Mouse (Mus musculus): ENCODE measurements around the gene Tmem169. TPM values are rescaled to one million over a fixed set of nuclear protein-coding genes. Genes with fewer than 3 reads are reported as not detected.
A peak's percentile ranks its signal among the peaks of the same experiment; 100 is the strongest.
"Not testable (repeated sequence)": the region's sequence is repeated elsewhere in the genome, so short reads cannot be mapped to it uniquely, and the experiment has no call there.

The Tmem169 gene
- not detected for total RNA-seq (2021)
- long read RNA-seq, experiment 1 = 0 reads
- long read RNA-seq, experiment 2 = 0 reads

- intact Hi-C loops (cut with DNase I) = no loop called here
- peak; percentile 91 to 92 for DNase-seq
Observed at GRCm38 (mm10) chr1:72283992-72284485, at the start of gene Tmem169, which contains the start of gene Pecr. Gene Tmem169, plus strand, starts transcription at chr1:72284369. Gene Pecr, minus strand, starts transcription at chr1:72284314.

- peak; percentile 71 to 76 for DNase-seq
- intact Hi-C loops (cut with DNase I) = not testable (repeated sequence)
Observed at GRCm38 (mm10) chr1:72236363-72237006, 47.7 kb upstream of the Tmem169 start.

DNA sequence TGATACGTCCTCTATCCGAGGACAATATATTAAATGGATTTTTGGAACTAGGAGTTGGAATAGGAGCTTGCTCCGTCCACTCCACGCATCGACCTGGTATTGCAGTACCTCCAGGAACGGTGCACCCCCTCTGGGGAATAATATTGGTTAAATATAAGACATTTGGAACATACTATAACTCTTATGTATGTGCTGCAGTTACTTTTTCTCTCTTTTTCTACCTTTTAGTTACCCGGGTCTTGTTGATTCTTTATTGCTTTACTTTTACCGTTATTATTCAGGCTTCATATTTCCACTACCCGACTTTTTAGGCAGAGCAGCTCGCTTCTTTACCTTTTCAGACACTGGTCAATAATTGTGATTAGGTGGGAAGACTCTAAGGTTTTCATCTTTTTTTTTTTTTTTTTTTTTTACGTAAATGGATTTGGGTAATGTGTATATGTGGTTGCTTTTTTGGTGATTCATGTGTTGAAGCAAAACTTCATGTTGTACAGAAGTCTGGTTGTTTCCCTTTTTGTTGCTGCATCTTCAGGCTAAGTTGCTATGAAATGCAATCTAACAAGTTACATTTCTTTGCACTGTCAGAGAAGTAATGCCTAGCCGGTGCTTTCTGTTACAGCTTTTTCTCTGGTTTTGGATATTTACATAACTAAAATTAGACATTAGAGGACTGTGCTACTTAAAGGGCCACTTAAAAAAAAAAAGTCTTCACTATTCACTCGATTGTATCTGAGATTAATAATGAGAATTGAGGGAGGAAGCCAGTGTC is 47.0 kb upstream of the Tmem169 start:
- intact Hi-C loops (cut with DNase I) = no loop called here

GRCm38 (mm10) chr1:72238016-72238580 is 46.1 kb upstream of the Tmem169 start:
- intact Hi-C loops (cut with DNase I) = no loop called here
- no peak for DNase-seq

More for the DNA sequence above, 47.0 kb upstream of the Tmem169 start:
- DNase-seq = no peak

DNA sequence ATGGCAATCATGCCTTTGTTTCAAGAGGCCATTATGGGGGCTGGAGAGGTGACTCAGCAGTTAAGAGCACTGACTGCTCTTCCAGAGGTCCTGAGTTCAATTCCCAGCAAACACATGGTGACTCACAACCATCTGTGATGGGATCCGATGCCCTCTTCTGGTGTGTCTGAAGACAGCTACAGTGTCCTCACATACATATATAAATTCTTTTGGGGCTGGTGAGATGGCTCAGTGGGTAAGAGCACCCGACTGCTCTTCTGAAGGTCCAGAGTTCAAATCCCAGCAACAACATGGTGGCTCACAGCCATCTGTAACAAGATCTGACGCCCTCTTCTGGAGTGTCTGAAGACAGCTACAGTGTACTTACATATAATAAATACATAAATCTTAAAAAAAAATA is 45.1 kb upstream of the Tmem169 start:
- DNase-seq; intact Hi-C loops (cut with DNase I): not testable (repeated sequence)

DNA sequence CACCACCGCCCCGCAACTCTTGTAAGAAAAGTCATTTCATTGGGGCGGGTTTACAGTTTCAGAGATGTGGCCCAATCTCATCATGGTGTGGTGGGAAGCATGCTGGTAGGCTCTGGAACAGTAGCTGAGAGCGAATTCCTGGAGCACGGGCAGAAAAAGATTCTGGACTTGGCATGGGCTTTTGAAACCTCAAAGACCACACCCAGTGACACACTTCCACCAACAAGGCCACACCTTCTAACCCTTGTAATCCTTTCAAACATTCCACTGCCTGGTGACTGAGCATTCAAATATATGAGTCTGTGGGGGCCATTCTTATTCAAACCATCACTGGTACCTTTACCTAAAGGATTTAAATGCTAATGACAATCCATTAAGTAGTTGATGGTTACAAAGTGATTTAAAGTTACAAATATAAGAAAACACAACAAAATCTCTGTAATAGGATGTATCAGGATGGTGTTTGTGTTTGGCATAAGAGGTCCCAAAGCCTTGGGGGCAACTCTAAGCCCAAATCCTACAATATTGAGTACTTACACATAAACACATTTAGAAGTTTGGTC is 41.5 kb upstream of the Tmem169 start:
- intact Hi-C loops (cut with DNase I) = no loop called here
- DNase-seq = no peak

GRCm38 (mm10) chr1:72243656-72244316 is 40.4 kb upstream of the Tmem169 start:
- intact Hi-C loops (cut with DNase I) = no loop called here
- DNase-seq = peak; percentile 96

DNA sequence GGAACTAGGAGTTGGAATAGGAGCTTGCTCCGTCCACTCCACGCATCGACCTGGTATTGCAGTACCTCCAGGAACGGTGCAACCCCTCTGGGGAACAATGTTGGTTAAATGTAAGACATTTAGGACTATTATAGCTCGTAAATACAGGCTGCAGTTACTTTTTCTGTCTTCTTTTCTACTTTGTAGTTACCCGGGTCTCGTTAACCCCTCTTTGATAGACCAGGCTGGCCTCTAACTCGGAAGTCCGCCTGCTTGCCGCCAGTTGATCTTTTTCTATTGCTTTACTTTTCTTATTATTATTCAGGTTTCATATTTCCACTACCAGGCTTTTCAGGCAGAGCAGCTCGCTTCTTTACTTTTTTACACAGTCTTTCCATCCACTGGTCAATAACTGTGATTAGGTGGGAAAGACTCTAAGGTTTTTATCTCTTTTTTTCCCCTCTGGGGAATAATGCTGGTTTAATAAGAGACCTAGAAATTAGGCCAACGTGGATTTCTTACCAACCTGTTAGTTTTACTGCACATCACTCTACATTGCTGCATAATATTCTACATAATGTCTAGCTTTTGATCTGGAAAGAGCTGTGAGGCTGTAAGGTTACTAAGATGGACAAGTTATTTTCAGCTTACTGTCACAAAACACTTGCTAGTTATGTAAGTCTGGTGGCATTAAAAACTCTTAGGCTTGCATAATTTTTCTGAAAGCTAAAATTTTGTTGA is 39.7 kb upstream of the Tmem169 start:
- DNase-seq = no peak
- intact Hi-C loops (cut with DNase I) = no loop called here

DNA sequence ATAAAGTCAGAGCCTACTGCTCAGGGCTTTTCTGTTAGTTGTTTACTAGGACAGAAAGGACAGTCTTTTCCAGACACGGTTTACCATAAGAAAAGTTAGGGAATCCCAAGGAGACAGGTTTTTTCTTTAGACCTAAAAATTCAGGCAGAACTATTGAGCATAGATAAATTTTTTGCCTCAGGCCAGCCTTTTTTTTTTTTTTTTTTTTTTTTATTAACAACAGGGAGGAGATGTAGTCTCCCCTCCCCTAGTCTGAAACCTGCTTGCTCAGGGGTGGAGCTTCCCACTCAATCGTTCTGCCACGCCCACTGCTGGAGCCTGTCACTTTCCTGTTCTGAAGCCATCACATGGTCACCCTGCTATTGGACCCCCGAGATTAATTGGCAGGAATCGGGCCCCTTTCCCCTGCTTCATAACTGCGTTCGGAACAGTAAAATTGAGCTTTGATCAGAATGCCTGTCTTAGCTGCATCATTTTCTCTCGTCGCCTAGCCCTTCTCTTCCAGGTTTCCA is 35.9 kb upstream of the Tmem169 start:
- intact Hi-C loops (cut with DNase I); DNase-seq: not testable (repeated sequence)

GRCm38 (mm10) chr1:72251806-72252205 is 32.4 kb upstream of the Tmem169 start:
- intact Hi-C loops (cut with DNase I) = no loop called here
- no peak for DNase-seq

- intact Hi-C loops (cut with DNase I) = no loop called here
- DNase-seq = no peak
Observed at GRCm38 (mm10) chr1:72253881-72254491, 30.2 kb upstream of the Tmem169 start.

GRCm38 (mm10) chr1:72254545-72255061 is 29.6 kb upstream of the Tmem169 start:
- intact Hi-C loops (cut with DNase I) = no loop called here
- DNase-seq = peak; percentile 83 to 88

DNA sequence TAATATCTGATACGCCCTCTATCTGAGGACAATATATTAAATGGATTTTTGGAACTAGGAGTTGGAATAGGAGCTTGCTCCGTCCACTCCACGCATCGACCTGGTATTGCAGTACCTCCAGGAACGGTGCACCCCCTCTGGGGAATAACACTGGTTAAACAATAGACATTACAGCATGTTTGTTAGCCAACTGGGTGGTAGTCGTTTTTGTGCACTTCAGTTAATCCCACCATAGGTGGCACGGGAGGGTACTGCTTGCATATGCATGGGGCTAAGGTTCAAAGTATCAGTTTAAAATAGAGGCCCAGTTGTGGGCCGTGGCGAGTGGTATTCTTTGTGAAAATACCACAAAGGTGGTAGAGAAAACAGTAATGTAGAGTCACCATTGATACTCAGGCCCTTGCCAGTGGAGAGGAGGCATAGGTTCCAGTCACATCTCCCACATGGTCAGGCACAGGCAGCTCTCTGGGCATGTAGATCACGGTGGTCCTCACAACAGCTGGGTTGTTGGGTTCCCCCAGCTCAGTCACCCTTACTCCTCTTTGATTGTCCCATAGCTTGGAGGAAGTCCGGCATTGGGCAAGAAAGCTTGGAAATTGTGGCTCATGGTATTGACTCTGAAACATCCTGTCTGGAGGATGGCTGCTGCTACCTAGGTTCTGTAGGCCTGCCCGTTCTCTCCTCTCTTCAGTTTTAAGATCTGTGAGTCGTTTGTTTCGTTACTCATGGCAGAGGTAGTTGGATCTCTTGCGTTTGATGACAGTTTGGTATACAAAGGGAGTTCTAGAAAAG is 28.9 kb upstream of the Tmem169 start:
- no peak for DNase-seq
- intact Hi-C loops (cut with DNase I) = no loop called here

DNA sequence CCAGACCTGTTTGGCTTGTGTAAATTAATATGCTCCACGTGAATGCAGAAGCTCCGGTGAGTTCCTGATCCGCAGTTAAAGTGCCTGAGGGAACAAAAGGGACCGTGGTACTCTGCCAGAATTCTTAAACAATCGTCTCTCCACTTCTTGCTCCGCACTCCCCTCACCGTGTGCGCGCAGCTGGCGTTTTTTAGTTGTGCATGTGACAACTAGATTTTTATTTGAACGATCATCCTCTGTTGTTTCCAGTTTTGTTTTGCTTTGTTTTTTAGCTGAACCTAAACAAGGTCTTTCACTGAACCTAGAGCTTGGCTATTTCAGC is 28.4 kb upstream of the Tmem169 start:
- DNase-seq = no peak
- intact Hi-C loops (cut with DNase I) = no loop called here

DNA sequence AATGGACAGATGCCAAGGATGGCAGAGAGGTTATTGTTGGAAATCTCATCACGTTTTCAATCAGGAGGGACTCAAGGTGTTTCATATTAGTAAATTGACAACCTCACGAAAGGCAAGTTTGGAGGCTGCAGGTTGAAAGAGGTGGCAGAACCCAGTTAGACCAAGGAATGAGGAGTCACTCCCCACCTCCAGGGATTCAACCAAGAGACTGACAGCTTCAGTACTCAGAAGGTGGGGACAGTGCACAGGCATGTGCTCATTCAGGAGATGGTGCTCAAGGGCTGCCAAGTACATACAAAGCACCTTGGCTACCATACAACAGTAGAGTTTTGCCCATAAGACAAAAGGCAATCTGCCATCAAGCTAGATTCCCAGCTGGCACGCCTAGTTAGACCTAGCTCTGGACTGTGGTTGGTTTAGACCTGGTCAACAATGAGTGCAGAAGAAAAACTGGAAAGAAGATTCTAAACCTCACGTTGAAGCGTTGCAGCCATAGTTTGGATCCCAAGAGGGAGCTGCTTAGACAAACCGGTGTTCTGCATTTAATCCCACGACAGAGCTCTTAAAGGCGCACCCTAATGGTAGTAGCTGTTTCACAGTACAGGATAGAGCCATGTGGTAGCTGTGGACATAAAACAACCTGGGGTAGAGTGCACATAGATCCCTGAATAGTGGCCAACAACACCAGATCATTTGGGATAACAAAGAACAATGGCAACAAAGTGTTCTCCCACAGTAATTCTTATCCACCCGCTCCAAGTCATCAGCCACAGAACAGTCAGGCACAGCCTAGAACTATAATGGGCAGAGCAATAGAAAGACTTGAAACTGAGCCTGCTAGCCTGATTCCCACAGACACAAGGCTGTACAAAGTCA is 27.6 kb upstream of the Tmem169 start:
- intact Hi-C loops (cut with DNase I) = no loop called here
- DNase-seq = no peak

DNA sequence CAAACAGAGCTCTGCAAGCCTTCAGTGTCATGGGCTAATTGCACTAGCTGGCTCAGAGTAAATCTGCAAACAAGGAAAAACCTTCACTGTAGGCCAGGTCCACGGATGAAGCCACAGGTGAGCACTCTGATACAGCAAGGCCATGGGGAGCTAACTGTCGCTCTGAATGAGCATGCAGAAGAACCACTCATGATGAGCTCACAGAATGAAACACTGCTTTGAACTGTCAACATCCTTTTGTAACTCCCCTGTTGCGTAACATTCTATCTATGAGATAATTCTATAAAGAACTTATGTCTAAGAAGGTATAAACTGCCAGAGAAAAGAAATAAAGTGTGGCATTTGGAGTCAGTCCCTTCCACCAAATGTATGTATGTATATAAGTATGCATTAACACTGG is 21.1 kb upstream of the Tmem169 start:
- DNase-seq = no peak
- intact Hi-C loops (cut with DNase I) = no loop called here

GRCm38 (mm10) chr1:72278085-72278484 is 6.1 kb upstream of the Tmem169 start:
- DNase-seq = no peak
- intact Hi-C loops (cut with DNase I) = no loop called here

Data from gastrocnemius, postnatal 36 days (tissue).